Mouse (Mus musculus) lung, adult 2 months (tissue): ENCODE measurements around the gene Tap2.

Source experiments
- CTCF ChIP-seq: fragments of 200-500 bp; IDR thresholded peaks from 2 replicates; pipeline ENCODE4 v1.5.1; 2011; ENCODE audit warnings: mild to moderate bottlenecking, low read length, control low read depth; ENCODE audit not compliant: insufficient read depth
- POLR2A ChIP-seq: fragments of 200-500 bp; IDR thresholded peaks from 2 replicates; pipeline ENCODE4 v1.6.1; 2011; ENCODE audit warnings: low read depth, mild to moderate bottlenecking, control low read depth, low read length, borderline replicate concordance; ENCODE audit errors: extremely low read depth

DNA sequence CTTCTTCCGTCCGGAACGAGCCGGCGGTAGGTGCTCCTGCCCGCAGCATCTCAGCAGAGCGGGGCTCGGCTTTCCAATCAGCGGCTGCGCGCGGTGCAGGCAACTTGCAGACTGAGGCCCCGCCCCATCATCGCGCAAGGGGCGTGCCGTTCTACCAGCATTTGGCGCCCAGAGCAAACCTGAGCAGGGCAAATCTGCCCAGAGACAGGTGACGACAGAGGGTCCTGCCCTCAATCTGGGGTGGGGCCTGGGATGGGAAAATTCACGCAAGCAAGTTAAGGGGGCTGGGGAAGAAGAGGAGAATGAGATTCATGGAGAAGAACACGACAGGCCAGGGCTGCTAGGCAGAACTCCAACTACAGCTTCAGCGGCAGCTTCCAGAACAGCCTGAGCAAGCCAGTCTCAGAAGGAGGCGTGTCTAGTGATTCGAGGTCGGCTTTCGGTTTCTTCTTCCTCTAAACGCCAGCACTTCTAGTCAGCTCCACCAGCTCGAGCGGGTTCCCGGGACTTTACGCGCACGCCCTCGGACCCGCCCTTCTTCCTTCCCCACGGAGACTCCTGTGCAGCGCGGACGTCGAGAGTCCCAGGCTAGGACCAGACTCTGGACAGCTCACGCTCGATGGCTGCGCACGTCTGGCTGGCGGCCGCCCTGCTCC lies 15.9 kb upstream of the Tap2 start, which contains the start of the genes Tap1 and Psmb9:
- TF ChIP-seq POLR2A (peak; percentile 73; the same call in 1 of the 2 replicates), CTCF (no peak)
